Mouse (Mus musculus) CH12.LX (cell line): ENCODE measurements around the gene Rrbp1. TPM values are rescaled to one million over a fixed set of nuclear protein-coding genes. Genes with fewer than 3 reads are reported as not detected.

Source experiments
- DNase-seq: peaks from one replicate; pipeline ENCODE4 v3.0.0-alpha.2; 2013; ENCODE audit errors: extremely low read depth
- H3K27ac ChIP-seq: 2 replicates; pipeline ENCODE4 v1.5.1; 2012; ENCODE audit warnings: low read depth, mild to moderate bottlenecking, control low read depth, moderate library complexity; ENCODE audit not compliant: insufficient read depth
- H3K27me3 ChIP-seq: replicated peaks from 2 replicates; pipeline ENCODE3; 2012; ENCODE audit warnings: inconsistent platforms
- H3K36me3 ChIP-seq, 2 experiments: replicated peaks in 1 of 2; 2 replicates each; pipeline versions ENCODE3 to v1.6.1; 2012; ENCODE audit warnings: inconsistent platforms in 1 of 2, low read length in 1 of 2, mild to moderate bottlenecking in 1 of 2, mixed read lengths in 1 of 2, moderate library complexity in 1 of 2; ENCODE audit not compliant: control insufficient read depth in 1 of 2, insufficient read depth in 1 of 2
- H3K4me1 ChIP-seq, 2 experiments: 2 replicates each; pipeline ENCODE4 v1.6.1; 2012; ENCODE audit warnings: inconsistent platforms in 1 of 2, moderate library complexity in 1 of 2; ENCODE audit not compliant: insufficient read depth in 2 of 2, control insufficient read depth in 1 of 2
- H3K4me2 ChIP-seq: 2 replicates; pipeline ENCODE4 v1.6.1; 2012; ENCODE audit warnings: low read depth, mild to moderate bottlenecking, control low read depth; ENCODE audit not compliant: poor library complexity, insufficient read depth, severe bottlenecking
- H3K4me3 ChIP-seq, 3 experiments: fragments of 150-350 bp in 1 of 3; sonication (generic) in 1 of 3; replicated peaks in 1 of 3; 2 replicates each; pipeline versions ENCODE3 to v1.5.1; 2011 to 2012; ENCODE audit warnings: low read depth in 2 of 3, low read length in 2 of 3, mild to moderate bottlenecking in 2 of 3, moderate library complexity in 2 of 3, control low read depth in 1 of 3, improper control_type of control experiment in 1 of 3, inconsistent platforms in 1 of 3, mixed read lengths in 1 of 3; ENCODE audit not compliant: poor library complexity in 1 of 3
- H3K79me2 ChIP-seq: replicated peaks from 2 replicates; pipeline ENCODE4 v1.6.1; 2012; ENCODE audit warnings: mild to moderate bottlenecking, moderate library complexity; ENCODE audit not compliant: control insufficient read depth, poor library complexity, insufficient read depth, severe bottlenecking; ENCODE audit errors: extremely low read depth
- H3K9ac ChIP-seq: 2 replicates; pipeline ENCODE4 v1.6.1; 2012; ENCODE audit warnings: low read depth, mild to moderate bottlenecking, control low read depth, moderate library complexity; ENCODE audit not compliant: insufficient read depth
- H3K9me3 ChIP-seq: replicated peaks from 2 replicates; pipeline ENCODE3; 2012; ENCODE audit warnings: low read length, inconsistent platforms, mixed read lengths
- BHLHE40 ChIP-seq: IDR thresholded peaks from 2 replicates; pipeline ENCODE4 v1.6.1; 2011; ENCODE audit warnings: mild to moderate bottlenecking, low read depth, low read length, improper control_type of control experiment
- CHD1 ChIP-seq: IDR thresholded peaks from 2 replicates; pipeline ENCODE4 v1.6.1; 2012; ENCODE audit warnings: low read depth, low read length, improper control_type of control experiment, inconsistent platforms
- CHD2 ChIP-seq: IDR thresholded peaks from 2 replicates; pipeline ENCODE4 v1.6.1; 2011; ENCODE audit warnings: low read length, improper control_type of control experiment
- EP300 ChIP-seq: IDR thresholded peaks from 2 replicates; pipeline ENCODE4 v1.6.1; 2011; ENCODE audit warnings: low read length, improper control_type of control experiment
- ETS1 ChIP-seq: conservative IDR thresholded peaks from 2 replicates; pipeline ENCODE4 v1.6.1; 2012; ENCODE audit warnings: low read depth, mild to moderate bottlenecking, inconsistent platforms, low read length, improper control_type of control experiment, moderate library complexity
- IRF4 ChIP-seq: IDR thresholded peaks from 2 replicates; pipeline ENCODE4 v1.6.1; 2014; ENCODE audit warnings: low read depth, mild to moderate bottlenecking, inconsistent platforms, low read length, improper control_type of control experiment
- JUN ChIP-seq: IDR thresholded peaks from 2 replicates; pipeline ENCODE4 v1.6.1; 2011; ENCODE audit warnings: low read depth, mild to moderate bottlenecking, low read length, improper control_type of control experiment, moderate library complexity; ENCODE audit not compliant: insufficient read depth
- JUND ChIP-seq: conservative IDR thresholded peaks from 2 replicates; pipeline ENCODE4 v1.6.1; 2011; ENCODE audit warnings: low read depth, low read length, improper control_type of control experiment
- MAFK ChIP-seq: IDR thresholded peaks from 2 replicates; pipeline ENCODE4 v1.6.1; 2011; ENCODE audit warnings: low read length, improper control_type of control experiment; ENCODE audit not compliant: insufficient replicate concordance
- MAZ ChIP-seq: IDR thresholded peaks from 2 replicates; pipeline ENCODE4 v1.6.1; 2012; ENCODE audit warnings: low read depth, mild to moderate bottlenecking, inconsistent platforms, low read length, improper control_type of control experiment, moderate library complexity
- MYC ChIP-seq: IDR thresholded peaks from 2 replicates; pipeline ENCODE4 v1.6.1; 2011; ENCODE audit warnings: low read depth, mild to moderate bottlenecking, improper control_type of control experiment, low read length
- PAX5 ChIP-seq: IDR thresholded peaks from 2 replicates; pipeline ENCODE4 v1.6.1; 2012; ENCODE audit warnings: low read length, inconsistent platforms, mixed read lengths
- RAD21 ChIP-seq: IDR thresholded peaks from 2 replicates; pipeline ENCODE4 v1.6.1; 2011; ENCODE audit warnings: low read depth, mild to moderate bottlenecking, low read length, improper control_type of control experiment, moderate library complexity
- USF2 ChIP-seq: conservative IDR thresholded peaks from 2 replicates; pipeline ENCODE4 v1.6.1; 2011; ENCODE audit warnings: low read depth, low read length, improper control_type of control experiment
- ZKSCAN1 ChIP-seq: IDR thresholded peaks from 2 replicates; pipeline ENCODE4 v1.6.1; 2012; ENCODE audit warnings: low read depth, inconsistent platforms, low read length, improper control_type of control experiment, borderline replicate concordance
- dilution Hi-C: fragments of 300-500 bp; cut with MboI; formaldehyde crosslinking; loops from 2 replicates; pipeline ENCODE4 v1.14.3; 2020; ENCODE audit warnings: low sequenced_read_pairs; ENCODE audit not compliant: extremely low pct_unique_long_range_greater_than_20kb, extremely low pct_ligation_motif_present
- in situ Hi-C: fragments of 300-500 bp; cut with MboI; formaldehyde crosslinking; loops from 3 replicates; pipeline ENCODE4 v1.14.3; 2019; ENCODE audit warnings: low sequenced_read_pairs, low pct_ligation_motif_present, low pct_unique_long_range_greater_than_20kb, mixed read lengths
- polyA plus RNA-seq: library from polyadenylated mRNA; unstranded; fragments of >175 nt; gene quantifications from 2 replicates; pipeline ENCODE4 v1.2.1, GENCODE M21; 2012; ENCODE audit warnings: low read depth; ENCODE audit not compliant: insufficient read length
- total RNA-seq, 2 experiments: library from RNA; depleted of rRNA; stranded (reverse); fragments of 300-350 nt in 1 of 2; fragments of >200 nt in 1 of 2; gene quantifications; 2 replicates each; pipeline ENCODE4 v1.2.3; 2012 to 2014

Rrbp1 gene
- total and polyA plus RNA-seq, 3 experiments, result 42.4 to 127 (median 49.3) TPM

- in situ Hi-C loops, result no loop called here
- dilution Hi-C loops, result no loop called here
Observed at GRCm38 (mm10) chr2:144052410-144053065, 41.5 kb upstream of the Rrbp1 start.

GRCm38 (mm10) chr2:144050861-144051260 lies 39.8 kb upstream of the Rrbp1 start:
- H3K4me1 ChIP-seq, result peaks cover 9 to 31% of the 10 kb centered on the region in 2 experiments
- H3K27ac ChIP-seq, result no peak overlapping the region
- TF ChIP-seq BHLHE40 (peak; percentile 24; the same call in 1 of the 2 replicates), PAX5 (no peak), USF2 (no peak), MYC (no peak)
- DNase-seq, result peak; percentile 55
- no peaks in the 10 kb centered on the region for H3K9me3 ChIP-seq
- no peak overlapping the region for H3K4me3 ChIP-seq
- no peak overlapping the region for H3K9ac ChIP-seq
- no peaks in the 10 kb centered on the region for H3K36me3 ChIP-seq
- H3K79me2 ChIP-seq, result no peaks in the 10 kb centered on the region
- dilution Hi-C loops (no loop called here), in situ Hi-C loops (no loop called here)
- no peaks in the 10 kb centered on the region for H3K27me3 ChIP-seq
- no peak overlapping the region for H3K4me2 ChIP-seq

More at GRCm38 (mm10) chr2:144052410-144053065, 41.5 kb upstream of the Rrbp1 start:
- no peak overlapping the region for H3K4me2 ChIP-seq
- peaks cover 9 to 17% of the 10 kb centered on the region in 2 experiments for H3K4me1 ChIP-seq
- no peaks in the 10 kb centered on the region for H3K27me3 ChIP-seq
- no peak for DNase-seq
- no peak overlapping the region for H3K4me3 ChIP-seq
- H3K9me3 ChIP-seq, result no peaks in the 10 kb centered on the region
- H3K27ac ChIP-seq, result no peak overlapping the region
- TF ChIP-seq MAFK (no peak), RAD21 (no peak), ZKSCAN1 (no peak)
- H3K79me2 ChIP-seq, result no peaks in the 10 kb centered on the region
- no peak overlapping the region for H3K9ac ChIP-seq
- H3K36me3 ChIP-seq, result no peaks in the 10 kb centered on the region

GRCm38 (mm10) chr2:144050146-144050680 lies 39.1 kb upstream of the Rrbp1 start:
- H3K4me3 ChIP-seq, result no peak overlapping the region

More at GRCm38 (mm10) chr2:144050146-144050680, 39.1 kb upstream of the Rrbp1 start:
- TF ChIP-seq JUN (peak; percentile 61; the same call in 1 of the 2 replicates), ETS1 (peak; percentile 68), USF2 (peak; percentile 22; the same call in 1 of the 2 replicates), CHD1 (no peak), JUND (peak; percentile 86), ZKSCAN1 (no peak), EP300 (peak; percentile 86), IRF4 (peak; percentile 87), BHLHE40 (peak; percentile 91), CHD2 (no peak), MAZ (no peak)
- Histone ChIP-seq H3K27me3 (no peaks in the 10 kb centered on the region), H3K4me2 (no peak overlapping the region; the same call in 1 of the 2 replicates), H3K9me3 (no peaks in the 10 kb centered on the region), H3K27ac (no peak overlapping the region), H3K36me3 (no peaks in the 10 kb centered on the region), H3K79me2 (no peaks in the 10 kb centered on the region), H3K4me1 (peaks cover 9 to 31% of the 10 kb centered on the region in 2 experiments), H3K9ac (no peak overlapping the region)
- in situ Hi-C loops (no loop called here), dilution Hi-C loops (no loop called here)
- DNase-seq, result peak; percentile 89
